Mouse (Mus musculus): ENCODE measurements around the gene Bbc3.
"Not testable (repeated sequence)": the region's sequence is repeated elsewhere in the genome, so short reads cannot be mapped to it uniquely, and the experiment has no call there.

Bbc3 gene

DNA sequence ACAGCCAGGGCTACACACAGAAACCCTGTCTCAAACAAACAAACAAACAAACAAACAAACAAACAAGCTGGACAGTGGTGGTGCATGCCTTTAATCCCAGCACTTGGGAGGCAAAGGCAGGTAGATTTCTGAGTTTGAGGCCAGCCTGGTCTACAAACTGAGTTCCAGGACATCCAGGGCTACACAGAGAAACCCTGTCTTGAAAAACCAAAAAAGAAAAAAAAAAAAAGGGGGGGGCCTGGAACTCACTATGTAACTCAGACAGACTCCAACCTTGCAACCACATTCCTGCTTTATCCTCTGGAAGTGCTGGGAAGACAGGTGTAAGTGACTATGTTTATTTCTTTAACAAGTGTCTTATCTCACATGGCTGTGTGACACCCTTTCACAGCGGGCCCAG, at the start of gene Bbc3:
Bbc3 (plus strand) TSS at position 301 of the 400 bp plus-strand sequence.
- not testable (repeated sequence) for DNase-seq (ENCODE audit: low spot score in 2 of 2)

- no peak for DNase-seq (ENCODE audit: low spot score in 2 of 2)
Observed at GRCm38 (mm10) chr7:16259110-16259590, 49.0 kb upstream of the Bbc3 start, which contains the start of gene C5ar1. Gene C5ar1 (minus strand): TSS chr7:16259540.

DNA sequence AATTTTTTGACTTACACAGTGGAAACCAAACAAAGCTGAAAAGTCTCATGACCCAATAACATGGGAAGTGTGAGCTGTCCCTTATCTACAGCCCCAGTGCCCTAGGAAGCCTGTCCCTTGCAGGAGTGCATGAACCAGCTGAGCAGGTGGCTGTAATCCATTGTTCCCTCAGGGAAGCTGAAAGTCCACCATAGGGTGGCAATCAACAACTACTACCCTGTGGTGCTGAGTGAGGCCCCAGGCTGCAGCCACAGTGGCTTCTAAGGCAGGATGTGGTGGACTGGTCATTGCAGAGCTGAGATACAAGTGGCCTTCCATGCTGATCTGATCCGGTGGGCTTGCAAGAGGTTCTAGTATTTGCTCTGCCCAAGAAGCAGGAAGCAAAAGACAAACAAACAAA, 47.1 kb upstream of the Bbc3 start:
- DNase-seq (ENCODE audit: low spot score in 2 of 2) = no peak

DNA sequence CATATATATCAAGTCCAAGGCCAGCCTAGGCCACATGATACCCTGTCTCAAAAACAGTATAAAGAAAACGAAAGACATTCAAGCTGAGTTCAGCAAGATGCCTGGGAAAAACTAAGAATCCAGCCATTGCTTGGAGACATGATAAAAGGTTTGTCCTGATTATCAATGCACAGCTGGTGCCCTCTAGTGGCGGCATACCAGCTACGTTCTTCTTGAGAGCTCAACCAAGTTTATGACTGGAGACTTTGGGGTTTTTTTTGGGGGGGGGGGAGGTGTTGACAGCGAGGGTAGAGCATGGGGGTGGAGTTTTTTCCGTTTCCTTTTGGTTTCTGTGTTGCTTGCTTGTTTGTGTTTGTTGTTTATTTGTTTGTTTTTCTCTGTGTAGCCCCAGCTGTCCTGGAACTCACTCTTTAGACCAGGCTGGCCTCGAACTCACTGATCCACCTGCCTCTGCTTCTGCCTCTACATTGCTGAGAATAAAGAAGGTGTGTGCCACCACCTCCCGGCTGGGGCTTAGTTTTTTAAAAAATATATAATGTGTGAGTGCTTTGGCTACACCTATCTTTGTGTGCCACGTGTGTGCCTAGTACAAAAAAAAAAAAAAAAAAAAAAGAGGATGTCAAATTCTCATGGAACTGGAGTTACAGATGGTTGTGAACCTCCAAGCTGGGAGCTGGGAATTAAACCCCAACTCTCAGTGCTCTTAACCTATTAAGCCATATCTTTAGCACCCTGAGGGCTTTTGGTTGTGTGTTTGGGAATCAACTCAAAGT, 45.0 kb upstream of the Bbc3 start:
- peak in 1 of 2 experiments; percentile 75 for DNase-seq (ENCODE audit: low spot score in 2 of 2)

GRCm38 (mm10) chr7:16263843-16264242, 44.4 kb upstream of the Bbc3 start:
- DNase-seq (ENCODE audit: low spot score in 2 of 2) = no peak

- no peak for DNase-seq (ENCODE audit: low spot score in 2 of 2)
Observed at GRCm38 (mm10) chr7:16265856-16266255, 42.3 kb upstream of the Bbc3 start.

DNA sequence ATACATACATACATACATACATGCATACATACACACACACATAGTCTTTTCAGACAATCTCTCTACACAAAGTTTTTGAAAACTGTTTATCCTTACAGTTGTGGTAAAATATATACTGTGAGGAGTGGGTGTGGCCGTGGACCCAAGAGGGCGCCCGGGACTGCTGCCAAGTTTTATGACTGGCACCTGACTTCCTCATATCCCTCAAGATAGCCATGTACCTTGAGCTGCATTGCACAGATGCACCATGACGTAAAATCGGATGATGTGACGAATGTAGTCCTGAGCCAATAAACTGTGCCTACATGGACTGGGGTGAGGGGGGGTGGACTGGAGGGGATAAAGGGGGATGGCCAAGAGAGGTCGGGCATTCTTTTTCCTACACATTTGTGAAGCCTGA, 41.6 kb upstream of the Bbc3 start:
- DNase-seq (ENCODE audit: low spot score in 2 of 2) = not testable (repeated sequence)

GRCm38 (mm10) chr7:16271139-16271538, 37.1 kb upstream of the Bbc3 start:
- no peak for DNase-seq (ENCODE audit: low spot score in 2 of 2)

DNA sequence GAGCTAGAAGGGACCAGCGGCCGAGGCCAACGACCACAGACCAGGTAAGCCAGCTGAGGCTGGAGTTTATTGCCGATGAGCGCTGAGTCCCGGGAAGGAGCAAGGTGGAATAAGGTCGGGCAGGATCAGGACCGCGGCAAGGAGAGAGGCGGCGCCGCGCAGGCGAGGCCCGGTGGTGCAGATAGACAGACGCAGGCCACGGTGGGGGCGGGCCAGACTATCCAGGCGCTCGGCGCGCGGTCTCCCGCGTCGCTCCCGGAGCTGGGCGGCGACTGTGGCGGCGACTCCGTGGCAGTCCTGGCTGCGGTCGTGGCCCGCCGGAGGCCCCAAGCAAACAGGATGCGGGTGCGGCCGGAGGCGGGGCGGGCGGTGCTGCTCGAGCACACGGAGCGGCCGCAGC, 35.5 kb upstream of the Bbc3 start:
- DNase-seq (ENCODE audit: low spot score in 2 of 2) = peak; percentile 67 to 74

DNA sequence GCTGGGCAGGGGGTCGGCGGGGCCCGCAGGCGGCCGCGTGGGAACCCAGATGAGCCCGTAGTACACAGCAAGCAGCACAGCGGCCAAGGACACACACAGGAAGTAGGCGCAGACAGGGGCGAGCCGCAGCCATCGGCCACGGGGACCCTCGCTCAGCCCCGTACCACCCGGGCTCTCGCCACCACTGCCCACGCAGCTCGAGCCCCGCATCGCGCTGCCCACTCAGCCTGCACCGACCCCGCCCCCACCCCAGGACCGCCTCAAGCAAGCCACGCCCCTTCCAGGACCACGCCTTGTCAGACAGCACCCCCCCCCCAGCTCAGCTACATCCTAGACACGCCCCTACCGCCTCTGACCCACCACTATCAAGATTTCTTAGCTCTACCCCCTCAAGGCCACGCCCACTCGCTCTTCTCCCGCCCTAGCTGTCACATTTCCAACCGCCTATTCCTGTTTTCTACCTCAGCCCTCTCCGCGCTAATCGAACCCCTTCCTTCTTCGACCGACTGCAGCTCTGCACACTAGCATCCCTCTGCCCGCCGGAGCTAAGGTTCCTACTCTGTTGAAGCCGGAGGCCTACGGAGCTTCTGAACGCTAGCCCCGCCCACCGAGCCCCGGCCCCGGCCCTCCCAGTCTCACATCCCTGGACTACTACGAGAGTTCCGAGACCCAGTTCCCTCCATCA, 35.0 kb upstream of the Bbc3 start, which contains the start of gene Inafm1:
Inafm1 (minus strand) TSS at position 537 of the 685 bp plus-strand sequence.
- DNase-seq (ENCODE audit: low spot score in 2 of 2) = peak; percentile 80 to 89

- DNase-seq (ENCODE audit: low spot score in 2 of 2) = peak in 1 of 2 experiments; percentile 69
Observed at GRCm38 (mm10) chr7:16273766-16274140, 34.4 kb upstream of the Bbc3 start.

GRCm38 (mm10) chr7:16274922-16275890, 33.0 kb upstream of the Bbc3 start:
- no peak for DNase-seq (ENCODE audit: low spot score in 2 of 2)

- no peak for DNase-seq (ENCODE audit: low spot score in 2 of 2)
Observed at GRCm38 (mm10) chr7:16280721-16281120, 27.5 kb upstream of the Bbc3 start.

GRCm38 (mm10) chr7:16282334-16282733, 25.9 kb upstream of the Bbc3 start:
- DNase-seq (ENCODE audit: low spot score in 2 of 2) = no peak

- DNase-seq (ENCODE audit: low spot score in 2 of 2) = no peak
Observed at GRCm38 (mm10) chr7:16284001-16284400, 24.2 kb upstream of the Bbc3 start.

DNA sequence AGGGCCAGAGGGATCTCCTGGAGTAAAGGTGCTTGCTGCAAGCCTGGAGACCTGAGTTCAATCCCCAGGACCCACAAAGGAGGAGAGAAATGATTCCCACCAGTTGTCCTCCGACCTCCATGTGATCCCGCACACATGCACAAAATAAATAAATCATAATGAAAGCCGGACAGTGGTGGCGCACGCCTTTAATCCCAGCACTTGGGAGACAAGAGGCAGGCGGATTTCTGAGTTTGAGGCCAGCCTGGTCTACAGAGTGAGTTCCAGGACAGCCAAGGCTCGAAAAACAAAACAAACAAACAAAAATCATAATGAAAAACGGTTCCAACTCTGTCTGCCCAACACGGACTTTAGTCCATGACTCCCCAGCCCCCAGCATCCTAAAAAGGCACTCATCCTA, 23.3 kb upstream of the Bbc3 start:
- no peak for DNase-seq (ENCODE audit: low spot score in 2 of 2)

DNA sequence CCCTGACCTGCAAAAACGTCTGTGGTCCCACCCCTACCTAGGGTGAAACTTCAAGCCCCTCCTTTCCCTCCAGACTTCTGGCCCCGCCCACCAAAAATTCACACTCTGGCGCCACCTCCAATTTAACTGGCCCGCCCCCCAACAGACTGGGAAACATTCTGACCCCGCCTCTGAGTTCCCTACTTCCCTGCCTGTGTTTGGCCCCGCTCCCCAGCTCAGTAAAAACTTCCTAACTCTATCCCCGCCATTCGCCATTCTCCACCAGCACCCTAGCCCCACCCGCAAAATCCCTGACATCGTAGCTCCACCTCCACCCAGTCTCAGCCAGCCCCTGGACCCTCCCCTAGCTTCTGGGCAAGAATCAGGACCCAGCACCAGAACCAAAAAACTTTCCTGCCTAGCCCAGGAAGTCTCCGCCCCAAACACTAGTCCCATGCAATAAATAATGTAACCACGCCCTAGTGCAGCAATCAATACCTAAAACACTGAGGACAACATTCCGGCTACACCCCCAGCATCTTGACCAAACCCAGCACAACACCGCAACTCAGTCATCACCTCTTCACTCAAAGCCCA, 22.7 kb upstream of the Bbc3 start:
- DNase-seq (ENCODE audit: low spot score in 2 of 2) = peak; percentile 83 to 87

DNA sequence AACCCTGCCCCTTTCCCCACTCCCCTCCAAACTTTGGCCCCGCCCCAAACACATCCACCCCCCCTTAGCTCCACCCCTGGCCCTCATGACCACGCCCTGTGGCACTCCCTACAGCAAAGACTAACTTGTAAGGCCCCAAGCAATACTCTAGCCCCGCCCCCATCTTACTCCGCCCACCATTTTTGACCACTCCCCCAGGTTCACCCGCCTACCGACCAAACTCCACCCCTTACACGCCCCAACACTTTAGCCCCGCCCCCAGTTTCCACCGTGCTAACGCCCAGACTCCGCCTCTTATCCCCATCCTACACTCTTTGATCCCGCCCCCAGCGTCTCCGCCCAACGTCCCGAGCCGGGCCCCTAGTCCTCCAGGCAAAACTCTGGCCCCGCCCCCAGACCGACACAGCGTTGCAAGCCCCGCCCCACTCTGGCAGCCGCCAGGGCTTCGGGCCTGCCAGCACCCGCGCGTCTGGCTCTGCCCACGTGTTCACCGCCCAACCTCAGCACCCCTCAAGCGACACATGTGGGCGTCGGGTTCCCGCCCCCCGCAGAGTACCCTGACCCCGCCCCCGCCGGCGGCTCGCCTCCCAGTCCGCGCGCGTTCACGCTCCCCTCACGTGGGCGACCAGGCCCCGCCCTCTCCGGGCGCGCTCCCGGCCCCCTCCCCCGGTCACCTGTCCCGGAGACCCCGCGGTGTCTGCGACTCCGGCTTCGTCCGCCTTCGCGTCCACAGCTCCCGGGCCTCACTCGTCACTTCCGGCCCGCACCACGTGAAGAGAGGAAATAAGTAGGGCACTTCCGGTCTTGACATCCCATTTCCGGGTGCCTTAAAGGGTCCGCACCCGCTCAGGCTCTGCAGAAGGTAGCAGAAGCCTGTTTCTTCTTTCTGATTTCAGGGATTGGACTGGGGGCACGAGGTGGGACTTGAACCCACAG, 21.9 kb upstream of the Bbc3 start, which contains the start of gene Ccdc9:
Ccdc9 (minus strand) TSS at position 770 of the 936 bp plus-strand sequence.
- DNase-seq (ENCODE audit: low spot score in 2 of 2) = peak; percentile 100

DNA sequence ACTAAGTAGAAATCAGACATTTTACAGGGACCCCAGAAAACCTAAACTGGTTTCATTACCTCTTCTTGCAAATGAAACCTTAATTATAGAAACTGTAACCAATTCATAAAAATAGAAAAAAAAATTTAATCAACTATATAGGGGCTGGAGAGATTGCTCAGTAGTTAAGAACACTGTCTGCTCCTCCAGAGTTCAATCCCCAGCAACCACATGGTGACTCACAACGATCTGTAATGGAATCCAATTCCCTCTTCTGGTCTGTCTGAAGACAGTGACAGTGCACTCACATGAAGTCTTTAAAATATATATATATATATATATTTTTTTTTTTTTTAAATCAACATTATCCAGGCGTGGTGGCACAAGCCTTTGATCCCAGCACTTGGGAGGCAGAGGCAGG, 21.2 kb upstream of the Bbc3 start:
- no peak for DNase-seq (ENCODE audit: low spot score in 2 of 2)

GRCm38 (mm10) chr7:16287791-16288190, 20.4 kb upstream of the Bbc3 start:
- DNase-seq (ENCODE audit: low spot score in 2 of 2) = no peak
